ENCODE assay signal across 9 mouse cellular contexts in the genomic region with DNA sequence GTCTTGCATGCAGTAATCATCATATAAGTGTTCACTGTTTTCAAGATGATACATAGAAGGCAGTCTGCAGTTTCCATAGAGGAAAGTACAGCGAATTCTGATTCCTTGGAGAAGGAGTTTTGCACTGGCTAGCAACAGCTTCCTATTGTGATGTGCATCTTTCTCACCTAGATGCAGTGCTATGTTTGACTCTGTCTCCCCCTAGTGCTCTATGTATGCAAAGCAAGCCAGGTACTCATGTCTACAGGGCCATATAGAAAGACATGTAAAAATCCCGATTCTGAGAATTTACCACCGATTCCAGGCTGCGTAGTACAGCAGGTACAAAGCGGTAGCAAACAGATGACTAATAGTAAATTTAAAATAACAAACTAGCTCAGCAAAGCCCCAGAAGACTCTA. TPM values are rescaled to one million over a fixed set of nuclear protein-coding genes. Genes with fewer than 3 reads are reported as not detected.
DNase-seq lines count a peak whose midpoint lies in the region; ATAC-seq and TF ChIP-seq lines count a peak whose summit lies in the region.
"Had no signal": no experiment of that assay in that cellular context is flagged by ENCODE, and none has a peak within 500 bp of the region (broad histone marks: within the 10 kb centered on the region; RNA-seq: fewer than 3 reads in every experiment).

No protein-coding gene starts in this region.

- H3K4me2 ChIP-seq in forebrain, postnatal 0 days (ENCODE audit: low read depth), result no peak overlapping the region
- no peak overlapping the region for H3K4me2 ChIP-seq in midbrain, embryonic 16.5 days (ENCODE audit: low read length)

- no peak overlapping the region for H3K9ac ChIP-seq in forebrain, postnatal 0 days
- H3K9ac ChIP-seq in midbrain, embryonic 16.5 days (ENCODE audit: low read depth, low read length), result no peak overlapping the region

- peak; percentile 39 for DNase-seq in kidney, adult 9 months
- DNase-seq in kidney, adult 18-20 months, result no peak
- DNase-seq in adipocyte (ENCODE audit: low spot score), result peak; percentile 54
- peak; percentile 78 for DNase-seq in forebrain, postnatal 0 days
- peak; percentile 16 to 57 for DNase-seq in layer of hippocampus, adult 2 months (ENCODE audit: low spot score in 2 of 2)
- no peak for DNase-seq in adrenal gland, adult 18-20 months (ENCODE audit: low spot score in 2 of 2)

- H3K36me3 ChIP-seq in forebrain, postnatal 0 days (ENCODE audit: insufficient read depth), result no peaks in the 10 kb centered on the region
- no peaks in the 10 kb centered on the region for H3K36me3 ChIP-seq in midbrain, embryonic 16.5 days (ENCODE audit: control insufficient read depth, insufficient read depth, low read length)

- H3K27me3 ChIP-seq in forebrain, postnatal 0 days (ENCODE audit: insufficient read depth, low read length), result no peaks in the 10 kb centered on the region
- no peaks in the 10 kb centered on the region for H3K27me3 ChIP-seq in midbrain, embryonic 16.5 days (ENCODE audit: control insufficient read depth, insufficient read depth, low read depth, low read length)

- no peaks in the 10 kb centered on the region for H3K9me3 ChIP-seq in forebrain, postnatal 0 days (ENCODE audit: low read length)
- no peaks in the 10 kb centered on the region for H3K9me3 ChIP-seq in midbrain, embryonic 16.5 days (replicated peaks; ENCODE audit: control insufficient read depth, low read length, poor library complexity, severe bottlenecking)

- WGBS in forebrain, postnatal 0 days, result 49% methylated on average over 5 of the region's 5 CpGs
- 57% methylated on average over 5 of the region's 5 CpGs for WGBS in midbrain, embryonic 16.5 days

- H3K27ac ChIP-seq in forebrain, postnatal 0 days (ENCODE audit: low read depth, low read length), result no peak overlapping the region
- no peak overlapping the region for H3K27ac ChIP-seq in layer of hippocampus, adult 2 months
- no peak overlapping the region for H3K27ac ChIP-seq in midbrain, embryonic 16.5 days (ENCODE audit: low read length)

- no peak overlapping the region for H3K4me3 ChIP-seq in forebrain, postnatal 0 days (ENCODE audit: low read depth, low read length)
- no peak overlapping the region for H3K4me3 ChIP-seq in layer of hippocampus, adult 2 months
- H3K4me3 ChIP-seq in midbrain, embryonic 16.5 days (ENCODE audit: low read depth, low read length), result no peak overlapping the region

- H3K4me1 ChIP-seq in forebrain, postnatal 0 days (ENCODE audit: insufficient read depth), result no peaks in the 10 kb centered on the region
- no peaks in the 10 kb centered on the region for H3K4me1 ChIP-seq in midbrain, embryonic 16.5 days (ENCODE audit: control insufficient read depth, insufficient read depth, low read length)

- peak; percentile 95 for ATAC-seq in forebrain, postnatal 0 days
- peak; percentile 98 for ATAC-seq in midbrain, embryonic 16.5 days
- no peak for ATAC-seq in erythroblast, adult 5-6 weeks (replicated peaks; ENCODE audit: low FRiP score, poor library complexity, severe bottlenecking)

- peak; percentile 88 for TF ChIP-seq CTCF in forebrain, postnatal 0 days (IDR thresholded peaks at IDR 0.05; ENCODE audit: low read depth)
- peak; percentile 89 for TF ChIP-seq CTCF in layer of hippocampus, adult 2 months (conservative IDR thresholded peaks at IDR 0.05)

RNA-seq across cellular contexts. Expression of a gene that starts 12.6 kb away (rescaled TPM):
- total RNA-seq in forebrain, postnatal 0 days (2014; rRNA removed), result not detected in 2 replicates
- not detected in 2 replicates for polyA plus RNA-seq in forebrain, postnatal 0 days (2015; fragmentation: Nextera tagmentation; extraction: Ambion mirVana)
- not detected for total RNA-seq in layer of hippocampus, adult 2 months (2021)
- not detected in 2 replicates for polyA plus RNA-seq in midbrain, embryonic 16.5 days (2015; fragmentation: Nextera tagmentation; extraction: Ambion mirVana)
- total RNA-seq in erythroblast, adult 5-6 weeks (2015; ENCODE audit: low replicate concordance), result not detected in 2 replicates
- not detected in 2 replicates for total RNA-seq in erythroblast, adult 5-6 weeks (2017; ENCODE audit: low replicate concordance)
- total RNA-seq in adrenal gland, adult 18-20 months (2021), result not detected
- total RNA-seq: layer of hippocampus, adult 18-20 months had no signal

RNA-seq across cellular contexts. Expression of a gene that starts 16.0 kb away (rescaled TPM):
- 0.38 and 0.57 TPM in 2 replicates for total RNA-seq in forebrain, postnatal 0 days (2014; rRNA removed)
- 0.34 and 0.62 TPM in 2 replicates for polyA plus RNA-seq in forebrain, postnatal 0 days (2015; fragmentation: Nextera tagmentation; extraction: Ambion mirVana)
- total RNA-seq in layer of hippocampus, adult 2 months (2021), result not detected
- 1.4 and 1.5 TPM in 2 replicates for polyA plus RNA-seq in midbrain, embryonic 16.5 days (2015; fragmentation: Nextera tagmentation; extraction: Ambion mirVana)
- not detected in 2 replicates for total RNA-seq in erythroblast, adult 5-6 weeks (2015; ENCODE audit: low replicate concordance)
- not detected in 2 replicates for total RNA-seq in erythroblast, adult 5-6 weeks (2017; ENCODE audit: low replicate concordance)
- not detected for total RNA-seq in adrenal gland, adult 18-20 months (2021)
- total RNA-seq: layer of hippocampus, adult 18-20 months had no signal

RNA-seq across cellular contexts. Expression of a gene that starts 37.2 kb away (rescaled TPM):
- total RNA-seq in forebrain, postnatal 0 days (2014; rRNA removed), result not detected in 2 replicates
- not detected in 2 replicates for polyA plus RNA-seq in forebrain, postnatal 0 days (2015; fragmentation: Nextera tagmentation; extraction: Ambion mirVana)
- not detected for total RNA-seq in layer of hippocampus, adult 2 months (2021)
- polyA plus RNA-seq in midbrain, embryonic 16.5 days (2015; fragmentation: Nextera tagmentation; extraction: Ambion mirVana), result not detected in 2 replicates
- total RNA-seq in erythroblast, adult 5-6 weeks (2015; ENCODE audit: low replicate concordance), result not detected in 2 replicates
- not detected in 2 replicates for total RNA-seq in erythroblast, adult 5-6 weeks (2017; ENCODE audit: low replicate concordance)
- total RNA-seq in adrenal gland, adult 18-20 months (2021), result not detected
- total RNA-seq: layer of hippocampus, adult 18-20 months had no signal

RNA-seq across cellular contexts. Expression of a gene that starts 39.4 kb away (rescaled TPM):
- total RNA-seq in forebrain, postnatal 0 days (2014; rRNA removed), result not detected in 2 replicates
- not detected in 2 replicates for polyA plus RNA-seq in forebrain, postnatal 0 days (2015; fragmentation: Nextera tagmentation; extraction: Ambion mirVana)
- not detected for total RNA-seq in layer of hippocampus, adult 2 months (2021)
- not detected in 2 replicates for polyA plus RNA-seq in midbrain, embryonic 16.5 days (2015; fragmentation: Nextera tagmentation; extraction: Ambion mirVana)
- not detected in 2 replicates for total RNA-seq in erythroblast, adult 5-6 weeks (2015; ENCODE audit: low replicate concordance)
- not detected in 2 replicates for total RNA-seq in erythroblast, adult 5-6 weeks (2017; ENCODE audit: low replicate concordance)
- total RNA-seq in adrenal gland, adult 18-20 months (2021), result not detected
- total RNA-seq: layer of hippocampus, adult 18-20 months had no signal

Comparison
In these comparisons a context has a peak if more than half of its experiments do, and no peak if none do; other contexts are left out.
1. DNase-seq: peak in kidney, adult 9 months (single experiment), adipocyte (single experiment), forebrain, postnatal 0 days (single experiment) and layer of hippocampus, adult 2 months (2 of 2); none in kidney, adult 18-20 months (single experiment) and adrenal gland, adult 18-20 months (0 of 2).